ENCODE assay signal across 8 mouse cellular contexts in the genomic region with DNA sequence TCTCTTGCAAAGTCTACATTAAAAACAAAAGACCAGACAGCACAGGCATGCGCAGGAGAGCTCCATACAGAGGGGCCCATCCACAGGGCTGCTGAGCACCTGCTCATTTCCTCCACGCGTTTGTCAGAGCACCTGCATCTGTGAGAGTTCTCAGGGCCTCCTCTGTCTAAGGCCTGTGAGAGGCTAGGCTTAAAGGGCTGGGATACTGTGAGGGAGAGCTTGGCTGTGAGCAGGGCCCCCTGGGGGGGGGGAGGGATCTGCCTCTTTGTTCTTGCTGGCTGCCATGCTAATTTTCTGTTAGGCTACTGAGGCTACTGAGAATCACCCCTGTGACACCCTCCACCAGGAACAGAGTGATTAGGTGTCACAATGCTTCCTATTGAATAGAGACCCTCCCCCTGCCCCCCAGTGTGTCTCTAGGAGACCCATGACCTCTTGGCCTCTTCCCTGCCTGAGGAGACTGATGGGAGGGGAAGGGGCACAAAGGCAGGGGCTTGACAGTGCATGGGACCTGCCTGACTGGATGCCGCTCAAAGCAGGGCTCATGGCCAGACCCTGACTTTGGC. TPM values are rescaled to one million over a fixed set of nuclear protein-coding genes. Genes with fewer than 3 reads are reported as not detected.
DNase-seq lines count a peak whose midpoint lies in the region; ATAC-seq and TF ChIP-seq lines count a peak whose summit lies in the region.

No protein-coding gene starts in this region.

- no peak for TF ChIP-seq CTCF in brain, embryonic 14.5 days (IDR thresholded peaks at IDR 0.05; ENCODE audit: borderline replicate concordance, extremely low read depth, insufficient read depth, insufficient read length)

- H3K36me3 ChIP-seq in hindbrain, embryonic 15.5 days, result no peaks in the 10 kb centered on the region
- H3K36me3 ChIP-seq in neural tube, embryonic 12.5 days, result no peaks in the 10 kb centered on the region

- peak overlapping the region; percentile 65 for H3K27ac ChIP-seq in hindbrain, embryonic 15.5 days (replicated peaks)
- peak overlapping the region; percentile 79 for H3K27ac ChIP-seq in neural tube, embryonic 12.5 days

- peak; percentile 58 for ATAC-seq in hindbrain, embryonic 15.5 days (ENCODE audit: low FRiP score, low read depth)
- peak; percentile 72 for ATAC-seq in neural tube, embryonic 12.5 days (ENCODE audit: low FRiP score, low read depth)
- no peak for ATAC-seq in granulocyte monocyte progenitor cell, adult 5-6 weeks (replicated peaks; ENCODE audit: poor library complexity, severe bottlenecking)

- peak; percentile 36 for DNase-seq in cerebellum, adult 9-11 months
- no peak for DNase-seq in cerebellum, postnatal 14 days
- peak; percentile 77 for DNase-seq in brain, embryonic 14.5 days (ENCODE audit: low read depth)
- no peak for DNase-seq in layer of hippocampus, postnatal 36 days
- DNase-seq in adrenal gland, postnatal 36 days, result no peak

- H3K9me3 ChIP-seq in hindbrain, embryonic 15.5 days, result no peaks in the 10 kb centered on the region
- no peaks in the 10 kb centered on the region for H3K9me3 ChIP-seq in neural tube, embryonic 12.5 days

- H3K27me3 ChIP-seq in hindbrain, embryonic 15.5 days, result no peaks in the 10 kb centered on the region
- no peaks in the 10 kb centered on the region for H3K27me3 ChIP-seq in neural tube, embryonic 12.5 days (replicated peaks)

- WGBS in hindbrain, embryonic 15.5 days, result 11% methylated on average over 4 of the region's 4 CpGs
- WGBS in neural tube, embryonic 12.5 days, result 1% methylated on average over 4 of the region's 4 CpGs

- H3K4me1 ChIP-seq in hindbrain, embryonic 15.5 days (replicated peaks), result peaks cover 55% of the 10 kb centered on the region
- H3K4me1 ChIP-seq in neural tube, embryonic 12.5 days, result peaks cover 54% of the 10 kb centered on the region

- TF ChIP-seq POLR2A in brain, embryonic 14.5 days (IDR thresholded peaks at IDR 0.05; ENCODE audit: borderline replicate concordance, extremely low read depth, insufficient read depth, insufficient read length, poor library complexity, severe bottlenecking), result no peak

- H3K4me3 ChIP-seq in hindbrain, embryonic 15.5 days, result no peak overlapping the region
- no peak overlapping the region for H3K4me3 ChIP-seq in neural tube, embryonic 12.5 days

- no peak overlapping the region for H3K9ac ChIP-seq in hindbrain, embryonic 15.5 days
- H3K9ac ChIP-seq in neural tube, embryonic 12.5 days, result no peak overlapping the region

- no peak overlapping the region for H3K4me2 ChIP-seq in hindbrain, embryonic 15.5 days
- H3K4me2 ChIP-seq in neural tube, embryonic 12.5 days (replicated peaks), result 0 out of 2 replicates have a peak overlapping the region, but pooled peaks have one; percentile 10

RNA-seq across cellular contexts. Expression of a gene that starts 23.7 kb away (rescaled TPM):
- polyA plus RNA-seq in brain, embryonic 14.5 days (2012; rRNA removed), result 116 and 166 TPM in 2 replicates
- polyA plus RNA-seq in hindbrain, embryonic 15.5 days (2015; fragmentation: Nextera tagmentation; extraction: Ambion mirVana), result 81.7 and 94.2 TPM in 2 replicates
- 60.6 and 61.2 TPM in 2 replicates for polyA plus RNA-seq in neural tube, embryonic 12.5 days (2016; fragmentation: Nextera tagmentation; extraction: Ambion mirVana)
- total RNA-seq in layer of hippocampus, postnatal 36 days (2021), result 10 to 100 TPM; 45.8 to 48.5 TPM
- total RNA-seq in adrenal gland, postnatal 36 days (2021), result 100 to 1,000 TPM; 104 TPM
- 25.1 and 62.6 TPM in 2 replicates for total RNA-seq in granulocyte monocyte progenitor cell, adult 5-6 weeks (2014; fragmentation: Nextera tagmentation)
- 28.7 and 30.9 TPM in 2 replicates for total RNA-seq in granulocyte monocyte progenitor cell, adult 5-6 weeks (2017)

RNA-seq across cellular contexts. Expression of a gene that starts 27.1 kb away (rescaled TPM):
- 45.7 and 74.3 TPM in 2 replicates for polyA plus RNA-seq in brain, embryonic 14.5 days (2012; rRNA removed)
- 34.0 and 36.2 TPM in 2 replicates for polyA plus RNA-seq in hindbrain, embryonic 15.5 days (2015; fragmentation: Nextera tagmentation; extraction: Ambion mirVana)
- 120 and 127 TPM in 2 replicates for polyA plus RNA-seq in neural tube, embryonic 12.5 days (2016; fragmentation: Nextera tagmentation; extraction: Ambion mirVana)
- total RNA-seq in layer of hippocampus, postnatal 36 days (2021), result 1 to 10 TPM; 4.5 to 5.1 TPM
- total RNA-seq in adrenal gland, postnatal 36 days (2021), result 10 to 100 TPM; 28.9 to 40.1 TPM
- 148 and 183 TPM in 2 replicates for total RNA-seq in granulocyte monocyte progenitor cell, adult 5-6 weeks (2014; fragmentation: Nextera tagmentation)
- total RNA-seq in granulocyte monocyte progenitor cell, adult 5-6 weeks (2017), result 153 and 168 TPM in 2 replicates

RNA-seq across cellular contexts. Expression of a gene that starts 50.9 kb away (rescaled TPM):
- polyA plus RNA-seq in brain, embryonic 14.5 days (2012; rRNA removed), result 1,097 and 1,604 TPM in 2 replicates
- polyA plus RNA-seq in hindbrain, embryonic 15.5 days (2015; fragmentation: Nextera tagmentation; extraction: Ambion mirVana), result 584 and 747 TPM in 2 replicates
- polyA plus RNA-seq in neural tube, embryonic 12.5 days (2016; fragmentation: Nextera tagmentation; extraction: Ambion mirVana), result 362 and 381 TPM in 2 replicates
- total RNA-seq in layer of hippocampus, postnatal 36 days (2021), result 100 to 1,000 TPM; 159 to 169 TPM
- total RNA-seq in adrenal gland, postnatal 36 days (2021), result 10 to 100 TPM; 34.6 to 61.1 TPM
- not detected in 2 replicates for total RNA-seq in granulocyte monocyte progenitor cell, adult 5-6 weeks (2014; fragmentation: Nextera tagmentation)
- not detected in 2 replicates for total RNA-seq in granulocyte monocyte progenitor cell, adult 5-6 weeks (2017)

Comparison
In these comparisons a context has a peak if more than half of its experiments do, and no peak if none do; other contexts are left out.
1. DNase-seq: peak in cerebellum, adult 9-11 months (single experiment) and brain, embryonic 14.5 days (single experiment); none in cerebellum, postnatal 14 days (0 of 2), layer of hippocampus, postnatal 36 days (0 of 2) and adrenal gland, postnatal 36 days (0 of 2).
2. RNA of a gene that starts 27.1 kb away (total RNA-seq): 148 to 183 TPM in granulocyte monocyte progenitor cell, adult 5-6 weeks and 28.9 to 40.1 TPM in adrenal gland, postnatal 36 days; 4.5 to 5.1 TPM in layer of hippocampus, postnatal 36 days; every median in the first group is over 4 times any median in the second.
3. RNA of a gene that starts 50.9 kb away (total RNA-seq): 159 to 169 TPM in layer of hippocampus, postnatal 36 days and 34.6 to 61.1 TPM in adrenal gland, postnatal 36 days; not detected in granulocyte monocyte progenitor cell, adult 5-6 weeks; every median in the first group is over 10 times any median in the second.